Mouse (Mus musculus) leukemia stem cell, adult 10-12 weeks (primary cell): ENCODE results near the gene Cks1b. TPM values are rescaled to one million over a fixed set of nuclear protein-coding genes. Genes with fewer than 3 reads are reported as not detected.

ENCODE experiments used
- polyA plus RNA-seq: library from polyadenylated mRNA; stranded (reverse); fragments of >175 nt; gene quantifications from 2 replicates; pipeline ENCODE4 v1.2.3, GENCODE M21; 2012; ENCODE audit warnings: low replicate concordance

Gene Cks1b
- polyA plus RNA-seq: 26.6 and 26.7 TPM in 2 replicates

GRCm38 (mm10) chr3:89418170-89418860 is at the start of gene Cks1b, which contains the start of gene Shc1:
Cks1b (minus strand) TSS chr3:89418383.
Shc1 (plus strand) TSS chr3:89418443.

GRCm38 (mm10) chr3:89454401-89455177 is 36.4 kb upstream of the Cks1b start, which contains the start of gene Pmvk:
Pmvk (plus strand) TSS chr3:89454541.

GRCm38 (mm10) chr3:89436176-89437113 is 18.3 kb upstream of the Cks1b start, which contains the start of gene Pbxip1:
Pbxip1 (plus strand) TSS chr3:89436706.

GRCm38 (mm10) chr3:89430171-89431159 is 12.3 kb upstream of the Cks1b start, which contains the start of gene Pygo2:
Pygo2 (plus strand) TSS chr3:89430214.

GRCm38 (mm10) chr3:89411490-89412393 is 6.4 kb downstream of the Cks1b start, which contains the start of gene Flad1:
Flad1 (minus strand) TSS chr3:89411870.

GRCm38 (mm10) chr3:89402693-89403092 is 15.5 kb downstream of the Cks1b start, which contains the start of gene Lenep:
Lenep (minus strand) TSS chr3:89402793.

GRCm38 (mm10) chr3:89394006-89394893 is 23.9 kb downstream of the Cks1b start, which contains the start of gene Zbtb7b:
Zbtb7b (minus strand) TSS chr3:89394776.

Other genes with a start within 250 kb of the Cks1b start
- gene Scamp3, start 240.9 kb downstream of the Cks1b start, polyA plus RNA-seq: 198 and 209 TPM in 2 replicates
- 55.0 and 89.5 TPM in 2 replicates for gene Fam189b, start 235.2 kb downstream of the Cks1b start, polyA plus RNA-seq
- gene Gba, start 215.5 kb downstream of the Cks1b start, polyA plus RNA-seq: 5.4 and 6.8 TPM in 2 replicates
- 0.07 and 0.12 TPM in 2 replicates for gene Thbs3, start 203.2 kb downstream of the Cks1b start, polyA plus RNA-seq
- gene Mtx1, start 191.3 kb downstream of the Cks1b start, polyA plus RNA-seq: 448 and 636 TPM in 2 replicates
- 0.77 TPM in 1 of 2 replicates, not detected in the other for gene Muc1, start 189.3 kb downstream of the Cks1b start, polyA plus RNA-seq
- gene Krtcap2, start 172.4 kb downstream of the Cks1b start, polyA plus RNA-seq: 48.3 and 213 TPM in 2 replicates
- gene Trim46, start 172.1 kb downstream of the Cks1b start, polyA plus RNA-seq: 2.6 and 5.4 TPM in 2 replicates
- gene Dpm3, start 159.0 kb downstream of the Cks1b start, polyA plus RNA-seq: 175 and 302 TPM in 2 replicates
- gene Slc50a1, start 147.8 kb downstream of the Cks1b start, polyA plus RNA-seq: 10.0 and 13.3 TPM in 2 replicates
- 0.14 and 1.4 TPM in 2 replicates for gene Efna1, start 137.2 kb downstream of the Cks1b start, polyA plus RNA-seq
- gene Efna3, start 95.4 kb downstream of the Cks1b start, polyA plus RNA-seq: not detected in 2 replicates
- gene Efna4, start 80.4 kb downstream of the Cks1b start, polyA plus RNA-seq: 0.39 and 0.50 TPM in 2 replicates
- 28.1 and 30.7 TPM in 2 replicates for gene Adam15, start 68.4 kb downstream of the Cks1b start, polyA plus RNA-seq
- gene Dcst2, start 56.4 kb downstream of the Cks1b start, polyA plus RNA-seq: not detected in 2 replicates
- gene Dcst1, start 53.1 kb downstream of the Cks1b start, polyA plus RNA-seq: not detected in 2 replicates
- gene Zbtb7b, start 23.6 kb downstream of the Cks1b start, polyA plus RNA-seq: 48.8 and 81.5 TPM in 2 replicates
- gene Lenep, start 15.6 kb downstream of the Cks1b start, polyA plus RNA-seq: not detected in 2 replicates
- gene Flad1, start 6.5 kb downstream of the Cks1b start, polyA plus RNA-seq: 6.2 and 29.0 TPM in 2 replicates
- 159 TPM in 2 replicates for gene Shc1, start 60 bp upstream of the Cks1b start, polyA plus RNA-seq
- 423 and 488 TPM in 2 replicates for gene Pygo2, start 11.8 kb upstream of the Cks1b start, polyA plus RNA-seq
- gene Pbxip1, start 18.3 kb upstream of the Cks1b start, polyA plus RNA-seq: 12.7 and 17.4 TPM in 2 replicates
- 1.3 and 13.0 TPM in 2 replicates for gene Pmvk, start 36.2 kb upstream of the Cks1b start, polyA plus RNA-seq
- 0.07 TPM in 1 of 2 replicates, not detected in the other for gene Kcnn3, start 101.8 kb upstream of the Cks1b start, polyA plus RNA-seq